In genomic region chr11:19342803-19343202, GRCm38 (mm10) we compare ENCODE assay signal across 32 mouse cellular contexts.
"Had no signal": no experiment of that assay in that cellular context is flagged by ENCODE, and none has a peak within 500 bp of the region (broad histone marks: within the 10 kb centered on the region; RNA-seq: fewer than 3 reads in every experiment).

No protein-coding gene starts in this region.

- H3K4me2 ChIP-seq: limb, embryonic 12.5 days; limb, embryonic 13.5 days; limb, embryonic 15.5 days; liver, embryonic 11.5 days; liver, embryonic 12.5 days; liver, embryonic 13.5 days; liver, embryonic 15.5 days; lung, embryonic 14.5 days; lung, embryonic 15.5 days; midbrain, embryonic 11.5 days; midbrain, embryonic 12.5 days; midbrain, embryonic 13.5 days; midbrain, embryonic 15.5 days; neural tube, embryonic 12.5 days had no signal

- ATAC-seq: liver, embryonic 12.5 days; liver, postnatal 0 days; lung, postnatal 0 days; midbrain, embryonic 13.5 days; midbrain, embryonic 15.5 days; midbrain, embryonic 16.5 days had no signal

- H3K9ac ChIP-seq: limb, embryonic 12.5 days; limb, embryonic 13.5 days; limb, embryonic 15.5 days; liver, embryonic 12.5 days; liver, embryonic 13.5 days; liver, embryonic 14.5 days; liver, embryonic 15.5 days; liver, postnatal 0 days; lung, embryonic 14.5 days; lung, embryonic 15.5 days; midbrain, embryonic 12.5 days; midbrain, embryonic 13.5 days; midbrain, embryonic 15.5 days; neural tube, embryonic 12.5 days had no signal

- H3K27me3 ChIP-seq: limb, embryonic 12.5 days; limb, embryonic 15.5 days; liver, embryonic 12.5 days; liver, embryonic 13.5 days; liver, embryonic 15.5 days; lung, embryonic 15.5 days; megakaryocyte, embryonic 14.5 days; midbrain, embryonic 12.5 days; midbrain, embryonic 13.5 days; midbrain, embryonic 15.5 days; neural tube, embryonic 12.5 days had no signal

- H3K4me3 ChIP-seq: limb, embryonic 10.5 days; limb, embryonic 12.5 days; limb, embryonic 13.5 days; limb, embryonic 15.5 days; liver, embryonic 12.5 days; liver, embryonic 13.5 days; liver, embryonic 15.5 days; lung, embryonic 15.5 days; megakaryocyte, embryonic 14.5 days; midbrain, embryonic 10.5 days; midbrain, embryonic 12.5 days; midbrain, embryonic 13.5 days; midbrain, embryonic 15.5 days; myocyte; neural tube, embryonic 12.5 days had no signal

- H3K27ac ChIP-seq: limb, embryonic 10.5 days; limb, embryonic 12.5 days; limb, embryonic 13.5 days; limb, embryonic 15.5 days; liver, embryonic 12.5 days; liver, embryonic 13.5 days; liver, embryonic 14.5 days; liver, embryonic 15.5 days; lung, embryonic 15.5 days; macrophage; midbrain, embryonic 10.5 days; midbrain, embryonic 12.5 days; midbrain, embryonic 13.5 days; midbrain, embryonic 15.5 days; neural tube, embryonic 12.5 days had no signal

- H3K36me3 ChIP-seq: limb, embryonic 10.5 days; limb, embryonic 12.5 days; limb, embryonic 13.5 days; limb, embryonic 15.5 days; liver, embryonic 12.5 days; liver, embryonic 13.5 days; liver, embryonic 15.5 days; lung, embryonic 15.5 days; midbrain, embryonic 10.5 days; midbrain, embryonic 12.5 days; midbrain, embryonic 13.5 days; midbrain, embryonic 15.5 days; neural tube, embryonic 12.5 days had no signal

- H3K4me1 ChIP-seq: limb, embryonic 12.5 days; limb, embryonic 13.5 days; limb, embryonic 15.5 days; liver, embryonic 12.5 days; liver, embryonic 13.5 days; liver, embryonic 15.5 days; lung, embryonic 15.5 days; megakaryocyte, embryonic 14.5 days; midbrain, embryonic 12.5 days; midbrain, embryonic 13.5 days; midbrain, embryonic 15.5 days; neural tube, embryonic 12.5 days had no signal

- DNase-seq: left cerebral cortex, postnatal 4 days; liver; liver, embryonic 13.5 days; liver, postnatal 0 days; lung, adult 18-20 months; lung, adult 2 months; lung, embryonic 14.5 days; lung, postnatal 10 days; lung, postnatal 14 days; lung, postnatal 36 days; lung, postnatal 4 days; midbrain, embryonic 14.5 days had no signal

- H3K9me3 ChIP-seq: limb, embryonic 10.5 days; limb, embryonic 12.5 days; limb, embryonic 13.5 days; limb, embryonic 15.5 days; liver, embryonic 12.5 days; liver, embryonic 13.5 days; liver, embryonic 15.5 days; lung, embryonic 15.5 days; midbrain, embryonic 10.5 days; midbrain, embryonic 12.5 days; midbrain, embryonic 13.5 days; midbrain, embryonic 15.5 days; neural tube, embryonic 12.5 days had no signal
